Mouse (Mus musculus): ENCODE measurements at regions not wholly inside any gene's neighbourhood (a gene's known extent, or its start where the extent isn't known, plus 50 kb on each side); places are given as distances from the start of the nearest gene placed in this dataset.

DNA sequence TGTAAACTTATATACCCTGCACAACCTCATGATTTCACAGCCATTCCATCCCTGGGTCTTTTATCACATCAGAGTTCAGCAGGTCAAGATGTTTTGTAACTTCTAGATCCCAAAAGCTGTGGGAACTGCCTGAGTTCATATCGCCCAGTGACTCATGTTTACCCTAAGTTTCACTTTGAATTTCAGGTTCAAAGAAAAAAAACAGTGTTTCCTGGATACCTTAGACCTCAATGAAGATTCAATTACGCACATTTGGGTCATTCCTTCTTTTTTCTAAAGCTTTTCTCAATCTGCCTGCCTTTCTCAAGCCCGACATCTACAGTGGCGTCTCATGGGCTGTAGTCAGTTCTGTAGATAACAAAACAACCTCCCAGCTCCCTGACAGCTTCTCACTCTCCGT is 354.9 kb upstream of the Trib2 start:
- intact Hi-C loops (cut with DNase I): no loop called here
- Histone ChIP-seq H3K27ac (no peak overlapping the region), H3K4me3 (no peak overlapping the region)
- TF ChIP-seq CTCF (IDR thresholded peaks at IDR 0.05): no peak
- DNase-seq (ENCODE audit: extremely low spot score in 1 of 2, low spot score in 2 of 2): no peak

DNA sequence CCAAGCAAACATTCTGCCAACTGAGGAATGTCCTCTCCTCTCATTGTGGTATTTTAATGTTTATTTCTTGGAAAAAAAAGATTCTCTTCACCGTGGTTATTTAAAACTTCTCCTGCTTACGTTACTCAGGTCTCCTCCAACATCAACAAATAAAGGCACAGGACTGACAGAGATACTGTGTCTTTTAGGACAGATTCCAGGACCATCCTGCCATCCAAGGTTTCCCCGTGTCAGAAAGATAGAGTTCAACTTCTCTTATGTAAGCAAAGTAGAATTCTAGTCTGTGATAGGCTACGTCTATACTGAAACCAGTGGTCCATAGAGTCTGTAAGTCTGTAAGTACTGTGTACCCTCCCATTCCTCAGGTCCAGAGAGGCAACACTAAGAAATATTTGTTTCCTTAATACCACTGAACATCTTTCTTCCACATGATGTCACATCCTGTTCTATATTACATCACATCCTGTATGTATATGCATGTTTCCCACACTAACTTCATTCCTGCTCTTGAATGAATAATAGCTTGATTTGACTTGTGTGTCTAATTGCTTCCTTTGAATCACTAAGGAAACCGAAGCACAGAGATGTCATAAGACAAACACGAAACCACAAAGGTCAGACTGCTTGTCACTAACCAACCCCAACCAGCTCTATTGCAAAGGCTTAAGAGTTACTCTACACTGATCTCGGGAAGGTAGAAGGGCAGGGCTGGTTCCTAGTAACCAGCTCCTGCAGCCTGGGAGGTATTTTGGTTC is 353.2 kb upstream of the Trib2 start:
- Histone ChIP-seq H3K4me3 (no peak overlapping the region), H3K27ac (no peak overlapping the region)
- intact Hi-C loops (cut with DNase I): no loop called here
- no peak for TF ChIP-seq CTCF (IDR thresholded peaks at IDR 0.05)
- no peak for DNase-seq (ENCODE audit: extremely low spot score in 1 of 2, low spot score in 2 of 2)

DNA sequence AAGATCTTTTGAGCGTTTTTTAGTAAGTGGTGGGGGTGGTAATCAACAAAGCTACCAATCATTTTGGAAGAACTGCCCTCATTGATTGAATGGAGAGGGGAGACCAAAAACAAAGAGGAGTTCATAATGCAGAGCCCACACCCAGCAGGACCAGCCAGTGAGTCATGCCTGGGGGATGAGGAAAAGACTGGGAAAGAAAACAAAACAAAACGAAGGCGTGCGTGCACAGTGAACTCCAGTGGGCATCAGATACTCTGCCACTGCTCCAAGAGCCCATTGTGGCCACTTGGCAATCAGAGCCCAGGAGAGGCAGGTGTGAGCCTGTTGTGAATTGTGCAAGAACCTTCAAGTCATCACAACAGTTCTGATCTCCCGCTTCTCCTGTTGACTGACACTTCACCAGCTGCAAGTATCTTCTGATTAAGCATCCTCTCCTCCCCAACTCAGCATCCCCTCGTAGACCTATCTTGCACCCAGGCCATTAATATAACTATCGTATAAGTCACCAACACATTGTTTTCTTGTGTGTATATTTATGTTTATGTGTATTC is 351.1 kb upstream of the Trib2 start:
- DNase-seq (ENCODE audit: extremely low spot score in 1 of 2, low spot score in 2 of 2): no peak
- TF ChIP-seq CTCF (IDR thresholded peaks at IDR 0.05): no peak
- intact Hi-C loops (cut with DNase I): no loop called here

DNA sequence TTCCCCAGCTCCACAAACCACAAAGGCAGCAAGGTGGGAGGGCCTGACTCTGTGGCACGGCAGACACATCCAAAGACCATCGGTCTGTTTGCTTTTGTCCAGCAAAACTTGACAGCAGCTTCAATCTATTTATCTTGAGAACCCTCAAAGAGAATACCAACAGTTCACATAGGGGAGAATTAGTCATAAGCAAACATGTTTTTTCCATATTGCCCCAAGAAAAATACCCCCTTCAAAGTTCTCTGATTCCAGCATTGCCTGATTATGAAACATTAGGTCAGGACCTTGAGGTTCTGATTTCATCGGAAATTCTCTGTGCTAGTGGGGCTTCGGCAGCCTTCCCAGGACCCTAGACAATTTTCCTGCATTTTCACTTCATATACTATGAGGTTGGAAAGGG is 348.4 kb upstream of the Trib2 start:
- Histone ChIP-seq H3K27ac (no peak overlapping the region), H3K4me3 (no peak overlapping the region)
- DNase-seq (ENCODE audit: extremely low spot score in 1 of 2, low spot score in 2 of 2): no peak
- TF ChIP-seq CTCF (IDR thresholded peaks at IDR 0.05): no peak
- intact Hi-C loops (cut with DNase I): no loop called here

More for the DNA sequence above, 351.1 kb upstream of the Trib2 start:
- no peak overlapping the region for H3K27ac ChIP-seq
- H3K4me3 ChIP-seq: no peak overlapping the region

DNA sequence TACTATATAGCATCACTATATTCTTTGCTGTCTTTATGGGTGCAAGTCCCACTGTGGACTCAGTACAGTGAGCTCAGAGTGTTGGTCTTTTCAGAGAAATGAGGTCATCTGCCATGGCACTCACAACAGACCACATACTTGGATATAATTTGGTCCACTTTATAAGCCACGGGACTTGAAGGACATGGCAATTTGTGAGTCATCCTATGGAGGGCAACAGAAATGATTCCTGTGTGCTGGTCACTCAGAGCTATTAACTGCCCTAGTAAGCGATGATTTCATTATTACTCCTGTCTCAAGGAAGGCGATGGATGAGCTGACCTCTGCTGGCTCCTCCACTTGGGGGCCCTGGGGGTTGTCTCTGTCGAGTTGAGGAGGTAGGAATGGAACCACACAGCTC is 345.2 kb upstream of the Trib2 start:
- Histone ChIP-seq H3K4me3 (no peak overlapping the region), H3K27ac (no peak overlapping the region)
- DNase-seq (ENCODE audit: extremely low spot score in 1 of 2, low spot score in 2 of 2): no peak
- intact Hi-C loops (cut with DNase I): no loop called here
- TF ChIP-seq CTCF (IDR thresholded peaks at IDR 0.05): no peak

DNA sequence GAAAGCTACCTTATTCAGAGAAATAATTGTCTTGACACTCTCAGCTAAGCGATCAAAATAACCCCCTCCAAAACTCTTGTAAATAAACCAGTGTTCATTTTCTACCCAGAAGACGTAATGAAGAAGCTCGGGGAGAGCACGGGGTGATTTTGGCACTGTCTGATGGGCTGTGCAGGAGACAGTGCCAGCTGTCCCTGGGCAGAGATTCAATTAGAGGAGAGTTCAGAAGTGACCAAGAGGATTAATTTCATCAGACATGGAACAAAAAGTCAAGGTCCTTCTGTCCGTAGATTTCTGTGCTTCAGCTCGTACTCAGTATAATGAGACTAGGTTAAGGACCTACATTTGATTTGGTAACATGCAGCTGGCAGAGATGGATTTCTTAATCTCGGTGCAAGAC is 341.2 kb upstream of the Trib2 start:
- DNase-seq (ENCODE audit: extremely low spot score in 1 of 2, low spot score in 2 of 2): no peak
- no peak for TF ChIP-seq CTCF (IDR thresholded peaks at IDR 0.05)
- H3K4me3 ChIP-seq: no peak overlapping the region
- no peak overlapping the region for H3K27ac ChIP-seq
- intact Hi-C loops (cut with DNase I): no loop called here

DNA sequence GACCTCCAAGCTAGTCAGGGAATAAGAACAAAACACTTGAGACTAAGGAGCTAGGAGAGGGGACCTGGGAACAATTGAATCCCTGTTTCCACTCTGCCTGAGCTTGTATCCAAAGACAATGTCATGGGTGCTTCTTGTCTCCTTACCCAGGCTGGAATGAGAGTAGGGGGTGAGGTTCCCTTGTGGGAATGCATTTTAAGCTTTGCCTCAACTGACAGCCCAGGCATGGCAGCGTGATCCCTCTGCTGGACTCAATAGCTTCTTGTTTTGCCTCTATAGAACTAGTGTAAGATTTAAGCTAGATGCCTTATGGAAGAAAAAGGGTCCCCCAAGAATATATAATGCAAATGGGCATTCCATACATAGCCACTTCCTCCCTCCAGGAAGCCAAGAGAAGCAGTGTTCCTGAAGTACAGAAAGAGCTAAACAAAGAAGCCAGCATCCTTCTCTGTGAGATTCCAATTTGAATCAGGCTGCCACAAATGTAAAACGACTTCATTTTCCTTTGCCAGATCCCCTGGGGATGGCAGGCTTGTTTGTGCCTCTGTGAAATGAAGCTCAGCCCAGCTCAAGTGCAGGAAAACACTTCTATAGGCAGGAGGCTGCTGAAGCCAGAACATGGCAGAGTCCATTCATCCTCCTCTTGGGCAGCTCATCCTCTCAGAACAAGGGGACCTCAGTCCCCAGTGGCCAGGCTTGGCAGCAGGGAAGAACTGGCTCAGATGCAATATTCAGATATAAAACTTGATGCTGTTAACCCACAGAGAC is 339.3 kb upstream of the Trib2 start:
- H3K4me3 ChIP-seq: no peak overlapping the region
- no peak; the same call in 1 of the 2 replicates for TF ChIP-seq CTCF (IDR thresholded peaks at IDR 0.05)
- DNase-seq (ENCODE audit: extremely low spot score in 1 of 2, low spot score in 2 of 2): peak in 1 of 2 experiments; percentile 30
- intact Hi-C loops (cut with DNase I): no loop called here
- H3K27ac ChIP-seq: no peak overlapping the region; the same call in 1 of the 2 replicates

DNA sequence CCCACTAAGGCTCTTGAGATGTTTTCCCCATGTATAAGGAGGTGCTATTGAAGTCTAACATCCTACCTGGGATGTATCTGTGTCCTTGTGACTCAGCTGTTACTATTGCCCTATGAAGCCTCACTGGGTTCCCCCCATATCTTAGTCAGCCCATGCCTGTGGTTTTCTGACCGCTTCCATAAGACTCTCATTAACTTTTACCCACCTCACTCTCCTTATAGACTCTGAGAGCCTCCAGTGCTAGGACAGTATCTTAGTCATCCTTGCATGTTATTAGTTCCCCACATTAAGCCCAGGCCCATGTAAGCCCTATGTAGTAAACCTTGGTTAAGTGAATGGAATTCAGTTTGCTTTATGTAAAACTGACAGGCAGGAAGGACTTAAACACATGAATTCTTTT is 337.5 kb upstream of the Trib2 start:
- H3K27ac ChIP-seq: no peak overlapping the region
- TF ChIP-seq CTCF (IDR thresholded peaks at IDR 0.05): no peak
- intact Hi-C loops (cut with DNase I): loop anchor here (5.0 kb wide), 1 partner anchor 257 kb away; no protein-coding TSS in a partner anchor
- DNase-seq (ENCODE audit: extremely low spot score in 1 of 2, low spot score in 2 of 2): no peak
- H3K4me3 ChIP-seq: no peak overlapping the region

DNA sequence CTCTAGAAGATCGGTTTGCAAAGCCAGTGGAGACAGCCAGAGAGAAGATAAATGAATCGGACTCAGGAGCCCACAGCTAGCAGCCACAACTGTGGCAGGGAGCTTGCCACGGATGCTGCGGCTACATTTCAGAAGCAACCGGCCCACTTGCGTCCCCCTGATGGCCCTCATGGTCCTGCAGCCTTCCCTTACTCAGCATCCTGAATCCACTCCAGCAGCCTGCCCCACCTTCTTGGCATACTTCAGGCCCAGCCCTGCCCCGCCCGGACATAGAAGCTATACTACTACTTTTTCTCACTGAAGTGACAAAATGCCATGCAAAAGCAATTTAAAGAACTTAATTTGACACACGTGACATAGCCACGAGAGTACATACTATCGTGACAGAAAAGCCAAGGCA is 335.4 kb upstream of the Trib2 start:
- intact Hi-C loops (cut with DNase I): loop anchor here (5.0 kb wide), 1 partner anchor 255 kb away; no protein-coding TSS in a partner anchor
- TF ChIP-seq CTCF (IDR thresholded peaks at IDR 0.05): no peak
- Histone ChIP-seq H3K27ac (peak overlapping the region; percentile 54; the same call in 1 of the 2 replicates), H3K4me3 (no peak overlapping the region)
- DNase-seq (ENCODE audit: extremely low spot score in 1 of 2, low spot score in 2 of 2): no peak

DNA sequence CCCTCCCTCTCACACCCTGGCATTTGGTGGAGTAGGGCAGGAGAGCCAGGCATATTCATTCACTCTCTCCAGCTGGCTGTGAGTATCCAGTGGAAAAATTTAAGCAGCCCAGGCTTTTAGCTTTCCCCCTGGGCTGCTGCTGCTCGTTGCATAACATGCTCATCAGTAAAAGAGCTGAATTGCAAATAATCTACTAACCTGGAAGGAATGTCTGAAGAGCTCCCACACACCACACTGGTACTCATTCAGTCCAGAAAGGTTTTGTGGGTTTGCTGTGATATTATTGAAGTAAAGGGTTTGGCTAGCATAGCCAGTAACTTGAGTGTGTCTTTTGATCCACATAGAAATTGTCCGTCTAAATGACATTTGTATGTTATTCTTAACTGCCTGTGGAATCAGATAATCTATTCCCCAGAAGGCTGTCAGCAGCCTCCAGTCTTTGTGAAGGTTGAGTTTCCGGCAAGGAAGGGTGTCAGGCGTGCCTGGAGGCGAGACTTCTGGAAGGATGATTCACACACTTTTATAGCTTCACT is 334.5 kb upstream of the Trib2 start:
- intact Hi-C loops (cut with DNase I): loop anchor here (2.0 to 5.0 kb wide), 3 partner anchors 254 to 390 kb away; partner anchors contain the start of gene Trib2
- DNase-seq (ENCODE audit: extremely low spot score in 1 of 2, low spot score in 2 of 2): peak; percentile 47 to 54
- peak overlapping the region; percentile 81 for H3K27ac ChIP-seq

DNA sequence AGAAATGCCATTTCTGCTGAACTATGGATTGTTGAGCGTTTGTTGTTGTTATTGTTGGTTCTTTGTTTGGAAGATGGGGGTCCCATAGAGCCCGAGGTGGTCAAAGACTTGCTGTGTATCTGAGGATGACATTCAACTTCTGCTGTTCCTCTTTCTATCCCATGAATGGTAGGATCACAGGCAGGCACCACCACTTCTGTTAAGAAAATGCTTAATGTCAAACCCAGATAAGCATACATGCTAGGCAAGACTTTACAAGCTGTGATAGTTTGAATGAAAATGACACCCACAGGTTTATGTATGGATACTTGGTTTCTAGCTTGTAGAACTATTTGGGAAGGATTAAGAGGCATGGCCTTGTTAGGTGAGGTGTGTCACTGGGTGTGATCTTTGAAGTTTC is 330.2 kb upstream of the Trib2 start:
- no peak overlapping the region for H3K4me3 ChIP-seq
- intact Hi-C loops (cut with DNase I): loop anchor here (5.0 kb wide), 1 partner anchor 65 kb away; no protein-coding TSS in a partner anchor
- no peak overlapping the region for H3K27ac ChIP-seq
- DNase-seq (ENCODE audit: extremely low spot score in 1 of 2, low spot score in 2 of 2): no peak
- TF ChIP-seq CTCF (IDR thresholded peaks at IDR 0.05): no peak

More for the DNA sequence above, 334.5 kb upstream of the Trib2 start:
- no peak for TF ChIP-seq CTCF (IDR thresholded peaks at IDR 0.05)
- H3K4me3 ChIP-seq: no peak overlapping the region

DNA sequence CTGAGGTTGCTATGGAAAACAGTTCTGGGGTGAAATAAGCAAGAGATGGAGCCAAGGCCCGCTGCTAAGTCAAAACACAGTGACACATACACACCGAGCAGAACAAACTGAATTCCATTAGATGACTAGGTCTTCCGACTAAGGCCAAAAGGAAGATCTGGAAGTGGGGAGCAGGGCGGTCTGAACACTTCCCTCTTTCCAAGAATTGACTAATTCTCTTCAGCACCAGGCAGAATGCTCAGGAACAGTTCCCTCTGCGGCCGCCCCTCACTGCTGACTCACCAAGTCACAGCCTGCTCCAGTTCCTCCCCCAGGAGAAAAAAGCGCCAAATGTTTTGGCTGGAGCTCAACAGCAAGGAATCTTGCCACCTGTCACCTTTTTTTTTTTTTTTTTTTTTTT is 328.9 kb upstream of the Trib2 start:
- DNase-seq (ENCODE audit: extremely low spot score in 1 of 2, low spot score in 2 of 2): peak; percentile 70 to 73
- no peak overlapping the region for H3K4me3 ChIP-seq
- intact Hi-C loops (cut with DNase I): loop anchor here (2.0 to 5.0 kb wide), 2 partner anchors 63 to 313 kb away; no protein-coding TSS in a partner anchor
- TF ChIP-seq CTCF (IDR thresholded peaks at IDR 0.05): no peak
- H3K27ac ChIP-seq: 0 out of 2 replicates have a peak overlapping the region, but pooled peaks have one; percentile 9

Measured in left cerebral cortex, adult 2 months (tissue).